Mouse (Mus musculus) testis, postnatal 14 days (tissue): ENCODE measurements around the gene Slc30a5.

Experiments
- DNase-seq: peaks from one replicate; pipeline ENCODE4 v3.0.0; 2021; ENCODE audit warnings: low spot score

The Slc30a5 gene

DNA sequence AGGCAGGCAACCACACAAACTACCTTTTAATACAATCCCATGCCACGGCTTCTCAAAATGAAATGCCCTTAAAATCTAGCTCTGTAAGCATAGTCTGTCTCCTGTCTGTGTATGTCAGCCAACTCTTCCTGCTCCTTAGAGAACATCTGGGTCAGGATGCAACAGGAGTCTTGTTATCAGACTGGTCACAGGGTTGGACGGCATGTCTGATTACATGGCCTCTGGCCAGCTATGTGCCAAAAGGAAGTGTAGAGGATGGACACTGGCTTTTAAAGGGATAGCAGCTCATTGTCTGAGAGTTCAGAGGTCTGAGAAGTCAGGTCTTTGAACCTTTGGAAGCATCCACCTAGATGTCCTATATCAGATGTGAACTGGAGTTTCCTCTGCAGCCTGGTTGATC, 77.9 kb downstream of the Slc30a5 start:
- no peak for DNase-seq

DNA sequence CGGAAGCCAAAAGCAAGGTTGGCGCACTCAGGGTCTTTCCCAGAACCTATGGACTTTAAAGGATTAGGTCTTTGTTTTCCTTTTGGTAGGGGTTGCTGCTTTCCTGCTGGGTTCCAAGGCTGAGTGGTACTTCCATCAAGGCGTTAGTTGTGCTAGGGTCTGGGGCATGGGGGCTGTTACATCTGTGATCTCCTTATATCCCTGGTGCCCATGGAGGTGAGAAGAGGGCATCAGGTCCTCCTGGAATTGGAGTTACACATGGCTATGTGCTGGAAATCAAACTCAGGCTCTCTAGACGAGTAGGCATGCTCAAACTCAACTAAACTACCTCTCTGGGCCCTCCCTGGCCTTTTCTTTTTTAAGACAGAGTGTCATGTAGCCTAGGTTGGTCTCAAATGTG, 79.0 kb downstream of the Slc30a5 start:
- DNase-seq = no peak

DNA sequence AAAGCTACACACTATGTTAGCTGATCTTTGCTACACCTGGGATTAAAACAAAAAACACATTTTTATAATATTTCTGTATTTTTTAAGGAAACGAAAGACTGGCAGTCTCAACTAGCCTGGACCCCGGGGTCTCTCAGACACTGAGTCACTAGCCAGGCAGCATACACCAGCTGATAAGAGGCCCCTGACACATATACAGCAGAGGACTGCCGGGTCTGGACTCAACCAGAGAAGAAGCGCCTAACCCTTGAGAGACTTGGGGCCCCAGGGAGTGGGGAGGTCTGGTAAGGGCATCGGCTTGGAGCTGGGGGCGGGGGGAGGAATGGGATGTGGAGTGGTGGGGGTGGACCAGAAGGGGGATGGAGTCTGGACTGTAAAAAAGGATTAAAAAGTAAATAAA, 80.2 kb downstream of the Slc30a5 start:
- DNase-seq = no peak
